Mouse (Mus musculus): ENCODE results near the gene Ccdc60.
"Not testable (repeated sequence)": the region's sequence is repeated elsewhere in the genome, so short reads cannot be mapped to it uniquely, and the experiment has no call there.

The Ccdc60 gene

DNA sequence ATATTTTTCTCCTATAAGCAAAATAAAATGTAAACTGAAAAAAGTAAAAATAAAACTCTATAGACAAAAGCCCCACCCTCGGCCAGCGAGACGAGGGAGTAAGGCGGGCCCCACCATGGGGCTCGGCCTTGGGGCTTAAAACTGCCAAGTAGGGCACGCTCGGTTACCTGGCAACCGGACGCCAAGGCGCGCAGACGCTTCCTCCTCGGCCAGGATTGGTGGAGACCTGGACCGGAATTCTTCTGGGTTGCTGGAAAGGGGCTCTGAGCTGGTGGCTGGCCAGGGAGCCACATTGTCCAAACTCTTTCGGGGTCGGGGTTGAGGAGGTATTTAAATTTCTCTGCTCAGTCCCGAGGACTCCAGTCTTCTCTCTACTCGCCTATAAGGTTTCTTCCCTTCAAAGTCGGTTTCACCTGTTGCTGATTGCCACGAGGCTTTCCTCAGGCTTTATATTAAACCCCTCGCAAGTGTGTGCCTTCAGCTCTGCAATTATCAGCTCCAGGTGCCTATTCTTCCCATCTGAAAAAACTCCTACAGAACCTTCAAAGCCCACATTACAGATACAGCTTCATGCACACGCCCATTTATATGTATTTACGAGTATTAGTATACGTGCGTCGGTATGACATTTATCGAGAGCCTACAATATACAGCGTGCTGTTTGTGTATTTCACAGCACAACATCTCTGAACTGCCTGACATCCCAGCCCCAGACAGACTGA, at the start of gene Ccdc60:
Gene Ccdc60, minus strand, starts transcription at position 137 of the 722 bp plus-strand sequence.
- peak in 1 of 2 experiments; percentile 58 for DNase-seq (ENCODE audit: inconsistent age in 2 of 2, low spot score in 1 of 2)

DNA sequence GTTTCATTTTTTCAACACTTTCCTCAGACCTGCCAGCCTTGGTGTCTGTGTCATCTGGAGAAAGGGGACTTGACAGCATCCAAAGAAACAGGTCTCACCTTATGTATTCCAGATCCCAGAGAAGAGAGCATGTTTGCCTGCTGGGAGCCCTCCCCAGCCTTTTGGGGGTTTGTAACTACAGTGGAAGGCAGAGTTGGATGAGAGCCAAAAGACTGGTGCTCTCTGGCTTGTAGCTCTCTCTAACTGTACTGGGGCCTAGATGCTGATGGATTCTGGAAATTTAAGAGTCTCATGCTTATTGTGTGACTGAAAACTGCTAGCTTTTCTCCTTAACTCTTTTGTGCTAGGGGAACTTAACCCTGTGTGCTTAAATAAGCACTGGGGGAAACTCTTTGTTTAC, 47.4 kb upstream of the Ccdc60 start:
- DNase-seq (ENCODE audit: inconsistent age in 2 of 2, low spot score in 1 of 2): peak in 1 of 2 experiments; percentile 20

DNA sequence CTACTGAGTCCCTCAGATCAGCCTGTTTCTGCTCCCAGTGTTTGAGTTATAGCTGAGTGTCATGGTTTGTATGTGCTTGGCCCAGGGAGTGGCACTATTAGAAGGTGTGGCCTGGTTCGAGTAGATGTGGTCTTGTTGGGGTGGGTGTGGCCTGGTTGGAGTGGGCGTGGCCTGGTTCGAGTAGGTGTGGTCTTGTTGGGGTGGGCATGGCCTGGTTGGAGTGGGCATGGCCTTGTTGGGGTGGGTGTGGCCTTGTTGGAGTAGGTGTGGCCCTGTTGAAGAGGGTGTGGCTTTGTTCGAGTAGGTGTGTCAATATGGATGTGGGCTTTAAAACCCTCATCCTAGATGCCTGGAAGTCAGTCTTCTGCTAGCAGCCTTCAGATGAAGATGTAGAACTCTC, 40.1 kb upstream of the Ccdc60 start:
- no peak for DNase-seq (ENCODE audit: inconsistent age in 2 of 2, low spot score in 1 of 2)

DNA sequence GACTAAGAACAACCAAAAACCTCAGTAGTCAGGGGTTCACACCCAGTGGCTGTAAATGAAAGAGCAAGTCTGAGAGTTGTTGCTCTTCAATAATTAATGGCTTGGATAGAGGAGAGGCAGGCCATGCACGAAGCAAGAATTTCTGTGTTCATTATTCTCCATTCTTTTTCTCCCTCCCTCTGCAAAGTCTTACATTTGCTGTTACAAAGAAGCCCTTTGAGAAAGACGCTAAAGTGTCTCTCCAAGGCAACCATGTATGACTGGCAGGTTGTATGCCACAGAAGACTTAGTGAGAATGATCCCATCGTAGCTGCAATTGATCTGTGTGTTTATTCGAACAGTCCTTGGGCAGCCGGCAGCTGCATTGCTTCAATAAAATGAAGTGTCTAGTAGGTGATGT, 34.6 kb upstream of the Ccdc60 start:
- no peak for DNase-seq (ENCODE audit: inconsistent age in 2 of 2, low spot score in 1 of 2)

DNA sequence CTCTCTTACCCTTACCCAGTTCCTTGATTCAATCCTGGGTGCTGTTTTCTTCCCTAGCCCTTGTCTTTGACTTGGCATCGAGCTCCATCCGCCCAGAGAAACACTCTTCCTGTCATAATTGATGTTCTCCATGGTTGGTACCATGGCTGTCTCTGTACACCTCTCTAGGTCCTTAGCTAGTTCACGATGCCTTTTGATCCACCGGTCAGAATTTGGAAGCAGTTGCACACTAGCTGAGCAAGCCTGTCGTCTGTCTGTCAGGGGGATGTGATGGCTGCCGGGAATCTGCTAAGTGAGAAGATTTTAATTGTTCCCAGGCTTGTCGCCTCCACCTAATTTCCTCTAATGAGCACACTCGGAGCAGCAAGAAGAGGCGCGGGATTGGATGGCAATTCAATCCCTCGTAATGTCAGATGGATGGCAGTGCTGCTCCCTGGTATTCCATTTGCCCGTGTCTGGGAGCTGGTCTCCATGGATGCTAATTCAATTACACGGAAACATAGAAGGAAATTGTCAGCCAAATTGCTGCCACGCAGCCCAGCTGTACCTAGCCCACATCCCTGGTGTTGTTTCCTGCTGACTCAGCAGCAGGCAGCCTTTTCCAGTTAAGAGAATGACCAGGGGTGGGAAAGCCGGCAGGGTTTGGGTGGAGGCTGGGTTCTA, 33.7 kb upstream of the Ccdc60 start:
- DNase-seq (ENCODE audit: inconsistent age in 2 of 2, low spot score in 1 of 2): peak; percentile 32 to 49

DNA sequence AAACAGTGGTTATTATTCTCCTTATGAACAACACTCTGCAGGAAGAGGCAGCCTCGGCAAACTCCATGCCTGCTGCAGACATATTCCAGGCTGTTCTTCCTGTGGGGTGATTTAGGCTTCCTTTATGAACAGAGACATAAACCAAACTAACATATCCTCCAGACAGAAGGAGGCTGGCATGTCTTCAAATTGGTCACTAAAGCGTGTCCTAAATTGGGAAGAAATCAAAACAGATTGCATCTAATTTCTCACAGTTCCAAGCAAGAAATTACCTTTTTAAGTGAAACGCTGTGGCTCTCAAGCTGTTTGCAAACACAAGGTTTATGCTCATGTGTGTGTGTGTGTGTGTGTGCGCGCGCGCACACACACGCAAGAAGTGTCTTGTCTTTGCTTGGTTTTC, 24.9 kb upstream of the Ccdc60 start:
- DNase-seq (ENCODE audit: inconsistent age in 2 of 2, low spot score in 1 of 2): no peak

DNA sequence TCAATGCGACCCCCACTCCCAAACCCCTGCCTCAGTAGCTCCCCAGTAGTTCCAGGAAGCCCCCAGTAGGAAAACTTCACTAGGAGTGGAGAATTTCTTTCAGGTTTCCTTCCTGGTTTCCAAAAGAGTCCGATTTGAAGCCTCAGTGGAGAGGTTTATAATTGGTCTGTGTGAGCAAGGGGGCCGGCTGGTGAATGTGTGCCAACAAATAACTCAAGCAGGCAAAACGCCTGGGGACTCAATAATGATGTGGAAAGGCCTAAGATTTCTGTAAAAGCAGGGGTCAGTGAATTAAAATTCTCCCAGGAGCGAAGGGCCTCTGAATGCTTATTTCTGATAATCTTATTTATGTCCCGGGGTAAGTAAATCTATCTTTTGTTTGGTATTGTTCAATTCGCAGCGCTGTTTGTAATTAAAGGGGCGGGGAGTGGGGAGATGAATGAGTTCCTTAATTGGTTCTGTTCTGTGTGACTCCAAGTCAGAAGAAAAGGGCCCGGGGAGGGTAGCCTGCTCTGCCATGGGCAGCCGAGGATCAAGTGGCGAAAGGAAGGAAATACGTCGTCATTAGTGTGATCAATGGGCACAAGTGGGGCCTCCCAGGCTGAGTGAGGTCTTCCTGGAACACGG, 23.4 kb upstream of the Ccdc60 start:
- peak in 1 of 2 experiments; percentile 26 for DNase-seq (ENCODE audit: inconsistent age in 2 of 2, low spot score in 1 of 2)

DNA sequence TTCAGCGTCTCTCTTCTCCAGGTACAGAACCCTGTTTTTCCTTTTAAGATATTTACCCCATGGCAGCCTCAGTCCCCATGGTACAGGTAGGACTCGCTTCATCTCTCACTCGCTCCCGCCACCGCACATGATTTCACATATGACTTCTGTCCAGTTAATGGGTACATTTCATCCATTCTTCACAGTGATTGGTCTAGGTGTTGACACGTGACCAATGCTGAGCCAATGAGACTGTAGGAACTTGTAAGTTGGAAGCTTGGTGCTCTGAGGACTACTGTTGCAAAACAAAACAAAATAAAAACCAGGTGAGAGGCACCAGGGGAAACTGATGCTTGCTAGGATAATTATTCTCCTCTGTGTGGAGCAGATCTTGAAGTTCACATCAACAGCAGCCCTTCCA, 22.9 kb upstream of the Ccdc60 start:
- DNase-seq (ENCODE audit: inconsistent age in 2 of 2, low spot score in 1 of 2): no peak

DNA sequence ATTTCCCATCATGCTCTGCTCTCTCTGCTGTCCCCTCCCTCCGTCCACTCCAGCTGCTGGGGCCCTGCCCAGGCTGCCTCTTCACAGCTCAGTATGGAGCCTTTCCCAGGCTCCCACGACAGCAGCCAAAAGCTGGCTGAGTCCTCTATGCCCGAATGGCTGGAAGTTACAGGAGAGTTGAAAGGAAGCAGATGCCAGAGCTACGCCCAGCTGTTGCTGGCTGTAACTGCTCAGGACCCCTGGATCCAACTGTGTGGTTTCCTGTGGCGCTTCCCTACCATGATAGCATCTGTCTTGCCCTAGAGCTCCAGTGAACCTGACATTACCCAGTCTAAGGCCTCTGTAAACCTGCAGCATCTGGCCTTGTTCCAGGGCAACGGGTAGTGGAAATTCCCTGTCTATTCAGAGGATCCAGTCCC, 20.6 kb upstream of the Ccdc60 start:
- DNase-seq (ENCODE audit: inconsistent age in 2 of 2, low spot score in 1 of 2): peak; percentile 14 to 41

DNA sequence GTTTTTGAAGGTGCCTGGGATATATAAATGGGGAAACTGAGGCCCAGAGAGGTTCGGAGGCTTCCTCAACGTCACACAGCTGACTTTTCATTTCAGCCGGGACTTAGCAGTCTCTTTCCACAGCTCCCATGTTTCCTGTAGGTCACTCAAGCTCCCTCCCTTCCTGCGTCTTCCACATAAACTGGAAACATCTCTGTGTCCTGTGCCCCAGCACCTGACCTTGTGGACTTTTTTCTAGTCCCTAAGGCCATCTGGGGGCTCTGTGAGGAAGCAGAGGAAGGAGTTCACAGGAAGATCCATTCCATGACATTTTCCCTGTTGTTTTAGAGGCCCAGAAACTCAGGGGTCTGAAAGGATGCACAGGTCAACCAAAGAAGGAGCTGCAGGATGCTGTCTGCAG, 16.8 kb upstream of the Ccdc60 start:
- DNase-seq (ENCODE audit: inconsistent age in 2 of 2, low spot score in 1 of 2): peak; percentile 10 to 47

DNA sequence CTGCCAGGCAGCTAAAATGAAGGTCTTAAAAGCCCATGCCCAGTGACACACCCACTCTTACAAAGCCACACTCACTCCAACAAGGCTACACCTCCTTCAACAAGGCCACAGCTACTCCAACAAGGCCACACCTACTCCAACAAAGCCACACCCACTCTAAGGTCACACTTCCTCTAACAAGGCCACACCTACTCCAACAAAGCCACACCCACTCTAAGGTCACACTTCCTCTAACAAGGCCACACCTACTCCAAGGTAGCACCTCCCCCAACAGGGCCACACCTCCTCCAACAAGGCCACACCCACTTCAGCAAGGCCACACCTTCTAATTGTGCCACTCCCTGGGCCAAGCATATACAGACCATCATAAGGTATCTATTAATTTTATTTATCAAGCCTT, 16.4 kb upstream of the Ccdc60 start:
- DNase-seq (ENCODE audit: inconsistent age in 2 of 2, low spot score in 1 of 2): not testable (repeated sequence)

DNA sequence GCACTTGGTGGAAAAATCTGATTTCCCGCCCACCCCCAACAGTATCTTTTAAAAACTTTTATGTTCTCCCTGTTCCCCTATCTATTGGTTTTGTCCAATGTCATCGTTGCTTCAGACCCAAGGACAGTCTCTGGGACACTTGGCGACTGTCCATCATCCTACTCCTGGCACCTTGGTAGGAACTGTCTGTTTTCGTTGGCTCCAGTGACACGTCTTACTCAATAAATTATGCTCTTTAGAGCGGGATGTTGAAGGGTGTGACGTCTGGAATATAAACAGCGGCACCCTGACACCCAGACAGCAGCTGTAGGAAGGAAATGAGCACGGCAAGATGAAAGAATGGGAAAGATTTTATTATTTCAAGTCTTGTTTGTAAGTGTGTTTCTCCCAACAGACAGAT, 12.2 kb upstream of the Ccdc60 start:
- DNase-seq (ENCODE audit: inconsistent age in 2 of 2, low spot score in 1 of 2): peak; percentile 20 to 57

DNA sequence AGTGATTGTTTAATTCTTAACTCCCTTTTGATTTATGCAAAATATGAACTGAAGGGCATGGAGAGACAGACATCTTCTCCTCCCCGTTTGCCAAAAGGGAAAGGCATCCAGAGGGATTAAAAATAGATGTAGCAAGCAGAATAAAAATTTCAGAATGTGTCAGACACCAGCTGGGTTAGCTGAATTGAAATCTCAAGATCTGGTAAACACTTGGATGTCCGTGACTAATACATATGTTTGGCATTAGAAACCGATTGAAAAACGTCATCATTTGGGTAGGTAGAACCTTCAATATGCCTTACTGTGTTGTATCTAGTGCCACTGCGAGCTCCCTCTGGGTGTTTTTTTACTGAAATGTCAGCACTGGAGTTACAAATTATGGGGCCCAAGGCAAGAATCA, 4.7 kb upstream of the Ccdc60 start:
- DNase-seq (ENCODE audit: inconsistent age in 2 of 2, low spot score in 1 of 2): no peak

DNA sequence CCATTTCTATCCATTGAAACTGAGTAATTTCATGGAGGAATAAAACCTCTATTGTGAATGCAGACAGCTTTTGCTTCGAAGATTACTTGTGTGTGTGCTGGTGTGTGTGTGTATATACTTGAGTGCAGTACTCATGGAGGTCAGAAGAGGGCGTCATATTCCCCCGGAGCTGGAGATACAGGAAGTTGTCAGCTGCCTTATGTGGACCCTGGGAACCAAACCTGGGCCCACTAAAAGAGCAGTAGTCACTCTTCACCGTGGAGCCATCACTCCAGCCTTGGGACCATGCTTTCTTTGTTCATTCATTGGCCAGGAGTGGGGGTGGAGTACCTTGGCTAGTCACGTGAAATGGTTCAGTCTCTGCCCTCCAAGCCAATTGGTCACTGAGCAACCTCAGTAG, 1.8 kb upstream of the Ccdc60 start:
- DNase-seq (ENCODE audit: inconsistent age in 2 of 2, low spot score in 1 of 2): no peak

DNA sequence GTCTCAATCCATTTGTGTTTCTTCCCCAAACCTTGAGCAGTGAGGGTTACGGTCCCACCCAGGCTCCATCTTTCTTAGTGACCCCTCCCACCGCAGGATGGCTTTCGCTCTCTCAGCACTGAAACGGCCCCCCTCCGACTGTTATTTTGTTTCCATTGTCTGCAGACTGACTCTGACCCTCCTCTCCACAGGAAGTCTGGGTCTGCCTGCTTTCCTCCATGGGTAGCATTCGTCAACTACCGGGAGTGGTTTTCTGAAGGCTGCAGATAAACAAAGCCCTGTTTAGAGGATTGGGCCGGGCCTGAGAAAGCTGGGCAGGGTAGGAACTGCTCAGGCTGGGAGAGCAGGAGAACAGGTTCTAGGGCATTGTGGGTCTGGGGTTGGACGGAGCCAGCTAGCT, 1.1 kb upstream of the Ccdc60 start:
- peak in 1 of 2 experiments; percentile 32 for DNase-seq (ENCODE audit: inconsistent age in 2 of 2, low spot score in 1 of 2)

DNA sequence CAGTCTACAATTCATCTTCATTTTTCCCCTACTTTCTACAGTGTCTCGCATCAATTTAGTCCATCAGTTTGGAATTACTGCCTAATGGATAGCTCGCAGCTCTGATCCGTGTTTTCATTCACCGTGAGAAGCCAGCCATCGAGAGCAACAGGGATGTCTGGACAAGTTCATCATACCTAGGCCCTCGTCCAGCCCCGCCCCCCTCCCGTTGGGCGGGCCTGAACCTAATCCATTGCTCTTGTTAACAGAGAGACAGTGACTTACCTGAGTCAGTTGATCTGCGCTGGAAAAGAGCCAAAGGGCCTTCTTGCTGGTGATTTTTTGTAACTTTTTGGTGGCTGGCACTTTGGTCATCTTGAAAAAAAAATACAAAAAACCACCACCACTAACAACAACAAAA, 602 bp downstream of the Ccdc60 start:
- no peak for DNase-seq (ENCODE audit: inconsistent age in 2 of 2, low spot score in 1 of 2)

DNA sequence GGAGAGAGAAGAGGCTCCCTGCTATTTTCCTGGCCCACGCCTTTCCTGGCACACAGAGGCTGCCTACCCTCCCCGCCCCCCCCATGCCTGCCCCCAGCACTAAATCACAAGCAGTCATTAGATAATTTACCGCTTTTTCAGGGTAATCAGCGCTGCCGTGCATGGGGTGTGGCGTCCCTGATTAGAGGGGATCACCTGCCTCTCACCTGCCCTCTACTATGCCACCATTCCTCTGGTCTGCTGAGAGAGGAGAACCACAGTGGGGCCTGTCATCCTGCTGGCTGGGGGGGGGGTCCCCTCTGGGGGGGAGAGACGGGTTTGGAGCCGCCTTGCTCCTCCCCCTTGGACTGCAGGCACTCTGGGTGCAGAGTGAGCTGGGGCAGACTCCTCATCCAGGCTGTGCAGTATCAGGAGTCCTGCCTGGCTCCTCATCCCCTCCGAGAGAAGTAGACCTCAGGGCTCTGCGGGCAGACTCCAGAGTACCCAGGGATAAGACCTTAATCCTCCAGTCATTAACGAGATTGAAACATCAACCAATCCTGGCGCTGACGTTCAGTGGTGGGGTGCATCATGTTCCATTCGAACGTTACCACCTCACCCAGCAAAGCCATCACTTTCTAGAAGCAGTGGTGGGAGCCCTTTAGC, 3.1 kb downstream of the Ccdc60 start:
- DNase-seq (ENCODE audit: inconsistent age in 2 of 2, low spot score in 1 of 2): no peak

DNA sequence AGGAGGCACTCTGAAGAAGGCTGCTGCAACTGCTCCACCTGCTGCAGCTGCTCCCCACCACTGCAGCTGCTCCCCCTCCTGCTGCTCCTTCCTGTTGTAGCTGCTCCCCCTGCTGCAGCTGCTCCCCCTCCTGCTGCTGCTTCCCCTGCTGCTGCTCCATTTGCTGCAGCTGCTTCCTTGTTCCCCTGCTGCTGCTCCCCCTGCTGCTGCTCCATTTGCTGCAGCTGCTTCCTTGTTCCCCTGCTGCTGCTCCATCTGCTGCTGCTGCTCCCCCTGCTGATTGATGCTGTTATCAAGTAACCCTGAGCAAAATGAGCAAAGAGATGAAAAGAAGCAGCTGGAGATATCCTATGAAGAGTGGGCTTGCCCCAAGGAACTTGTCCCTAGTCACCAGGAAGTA, 8.3 kb downstream of the Ccdc60 start:
- no peak for DNase-seq (ENCODE audit: inconsistent age in 2 of 2, low spot score in 1 of 2)

DNA sequence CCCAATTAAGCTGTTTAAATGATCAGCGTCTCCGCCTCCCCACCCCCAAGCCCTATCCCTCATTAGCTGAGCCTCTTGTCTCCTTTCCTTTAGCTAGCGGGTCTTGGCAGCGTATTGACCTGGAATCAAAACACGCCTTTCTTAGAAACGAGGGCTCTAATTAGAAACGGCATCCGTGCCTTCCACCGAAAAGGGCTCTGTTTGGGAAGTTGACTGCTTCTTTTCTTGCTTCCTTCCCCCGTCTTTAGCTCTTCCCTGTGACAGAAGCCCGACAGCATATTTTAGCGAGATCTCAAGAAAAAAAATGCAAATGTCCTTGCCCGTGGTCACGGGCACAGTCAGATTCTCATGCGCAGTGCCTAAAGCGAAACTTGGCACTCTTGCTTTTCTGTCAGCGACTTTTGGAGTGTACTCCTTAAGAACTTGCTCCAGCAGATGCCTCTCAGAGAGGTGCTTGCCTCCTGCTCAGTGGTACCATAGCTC, 10.3 kb downstream of the Ccdc60 start:
- no peak for DNase-seq (ENCODE audit: inconsistent age in 2 of 2, low spot score in 1 of 2)

DNA sequence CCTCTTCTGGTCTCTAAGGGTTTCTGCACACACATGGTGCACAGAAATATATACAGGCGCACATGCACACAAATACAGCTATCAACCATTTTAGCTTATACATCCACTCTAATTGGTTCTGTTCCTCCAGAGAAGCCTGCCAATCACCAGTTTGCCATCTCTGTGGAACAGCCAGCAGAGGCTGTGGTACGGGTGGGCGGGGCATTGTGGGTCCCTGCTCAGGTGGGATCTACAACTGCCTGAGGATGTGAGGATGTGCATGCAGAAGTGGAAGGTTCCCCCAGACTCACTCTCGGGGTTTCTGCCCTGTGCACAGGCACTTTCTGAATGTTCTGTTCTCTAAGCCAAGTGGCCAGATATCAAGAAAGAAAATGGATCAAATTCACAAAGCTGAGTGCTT, 10.8 kb downstream of the Ccdc60 start:
- DNase-seq (ENCODE audit: inconsistent age in 2 of 2, low spot score in 1 of 2): no peak

DNA sequence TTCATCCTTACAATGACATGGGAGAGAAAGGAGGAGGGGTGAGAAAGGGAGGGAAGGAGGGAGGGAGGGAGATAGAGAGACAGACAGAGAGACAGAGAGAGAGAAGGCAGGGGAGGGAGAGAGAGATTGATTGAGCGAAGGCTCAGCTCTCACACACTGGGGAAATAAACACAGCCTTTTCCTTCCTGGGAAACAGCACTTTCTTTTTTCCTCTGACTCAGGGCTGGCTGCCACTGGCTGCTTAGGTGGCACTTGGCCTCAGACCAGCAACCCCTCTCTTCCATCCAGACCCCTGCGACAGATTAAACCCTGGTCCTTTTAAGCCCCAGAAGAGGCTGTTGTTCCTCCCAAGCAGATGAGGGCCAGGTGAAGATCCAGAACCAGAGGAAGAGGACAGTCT, 14.0 kb downstream of the Ccdc60 start:
- no peak for DNase-seq (ENCODE audit: inconsistent age in 2 of 2, low spot score in 1 of 2)

DNA sequence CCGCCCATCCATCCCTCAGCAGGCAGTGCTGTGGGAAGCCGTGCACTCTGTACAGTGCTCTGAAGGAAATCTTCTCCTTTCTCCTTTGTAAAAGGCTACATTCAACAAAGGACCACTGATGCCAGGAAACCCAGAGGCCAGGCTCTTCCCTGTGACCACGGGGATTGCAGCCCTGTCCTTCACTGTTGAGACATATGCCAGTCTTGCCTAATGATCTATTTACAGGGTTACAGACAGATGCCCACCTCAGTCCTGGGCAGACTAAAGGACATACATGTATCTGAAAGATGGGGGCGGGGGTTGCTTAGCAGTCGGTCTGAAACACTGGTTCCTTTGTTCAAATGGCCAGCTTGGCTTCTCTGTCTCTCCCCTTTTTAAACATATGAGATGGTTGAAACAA, 14.4 kb downstream of the Ccdc60 start:
- DNase-seq (ENCODE audit: inconsistent age in 2 of 2, low spot score in 1 of 2): no peak
